Mouse (Mus musculus): Measurements from ENCODE around the gene Ackr4. TPM values are rescaled to one million over a fixed set of nuclear protein-coding genes. Genes with fewer than 3 reads are reported as not detected.

Gene Ackr4
- polyA plus RNA-seq, 1 experiment from 2014 or later: 1.1 TPM

GRCm38 (mm10) chr9:104101458-104101857 lies 25.3 kb downstream of the Ackr4 start:
- no peak for ATAC-seq
- Histone ChIP-seq H3K36me3 (ENCODE audit: control insufficient read depth, insufficient read depth, low read length) (no peaks in the 10 kb centered on the region), H3K27me3 (ENCODE audit: control insufficient read depth, insufficient read depth, low read depth, low read length) (no peaks in the 10 kb centered on the region), H3K4me3 (ENCODE audit: low read depth, low read length) (no peak overlapping the region), H3K9ac (ENCODE audit: low read depth, low read length) (no peak overlapping the region), H3K9me3 (replicated peaks; ENCODE audit: control insufficient read depth, low read length, poor library complexity, severe bottlenecking) (no peaks in the 10 kb centered on the region), H3K27ac (ENCODE audit: low read length) (no peak overlapping the region), H3K4me1 (ENCODE audit: control insufficient read depth, insufficient read depth, low read length) (no peaks in the 10 kb centered on the region; the same call in 1 of the 2 replicates), H3K4me2 (ENCODE audit: low read length) (no peak overlapping the region)
- 28% methylated on average over 3 of the region's 3 CpGs for WGBS

- no peaks in the 10 kb centered on the region for H3K9me3 ChIP-seq (replicated peaks; ENCODE audit: control insufficient read depth, low read length, poor library complexity, severe bottlenecking)
- no peaks in the 10 kb centered on the region for H3K27me3 ChIP-seq (ENCODE audit: control insufficient read depth, insufficient read depth, low read depth, low read length)
- H3K36me3 ChIP-seq (ENCODE audit: control insufficient read depth, insufficient read depth, low read length): no peaks in the 10 kb centered on the region
- H3K4me1 ChIP-seq (ENCODE audit: control insufficient read depth, insufficient read depth, low read length): no peaks in the 10 kb centered on the region; the same call in 1 of the 2 replicates
- no peak overlapping the region for H3K4me3 ChIP-seq (ENCODE audit: low read depth, low read length)
- H3K27ac ChIP-seq (ENCODE audit: low read length): no peak overlapping the region
- H3K9ac ChIP-seq (ENCODE audit: low read depth, low read length): no peak overlapping the region
- no peak overlapping the region for H3K4me2 ChIP-seq (ENCODE audit: low read length)
- no peak for ATAC-seq
- 49% methylated on average over 7 of the region's 7 CpGs for WGBS
Measured at GRCm38 (mm10) chr9:104100822-104101221, 25.9 kb downstream of the Ackr4 start.

- Histone ChIP-seq H3K9me3 (replicated peaks; ENCODE audit: control insufficient read depth, low read length, poor library complexity, severe bottlenecking) (no peaks in the 10 kb centered on the region), H3K27ac (ENCODE audit: low read length) (no peak overlapping the region), H3K4me1 (ENCODE audit: control insufficient read depth, insufficient read depth, low read length) (no peaks in the 10 kb centered on the region; the same call in 1 of the 2 replicates), H3K4me2 (ENCODE audit: low read length) (no peak overlapping the region), H3K9ac (ENCODE audit: low read depth, low read length) (no peak overlapping the region), H3K4me3 (ENCODE audit: low read depth, low read length) (no peak overlapping the region), H3K27me3 (ENCODE audit: control insufficient read depth, insufficient read depth, low read depth, low read length) (no peaks in the 10 kb centered on the region), H3K36me3 (ENCODE audit: control insufficient read depth, insufficient read depth, low read length) (no peaks in the 10 kb centered on the region)
- no peak for ATAC-seq
- whole genome bisulfite sequencing: 93% methylated on average over 11 of the region's 11 CpGs
Measured at GRCm38 (mm10) chr9:104099060-104099459, 27.7 kb downstream of the Ackr4 start.

- ATAC-seq: no peak
- Histone ChIP-seq H3K4me2 (ENCODE audit: low read length) (no peak overlapping the region), H3K4me3 (ENCODE audit: low read depth, low read length) (no peak overlapping the region), H3K27ac (ENCODE audit: low read length) (no peak overlapping the region), H3K9me3 (replicated peaks; ENCODE audit: control insufficient read depth, low read length, poor library complexity, severe bottlenecking) (no peaks in the 10 kb centered on the region), H3K9ac (ENCODE audit: low read depth, low read length) (no peak overlapping the region), H3K27me3 (ENCODE audit: control insufficient read depth, insufficient read depth, low read depth, low read length) (no peaks in the 10 kb centered on the region), H3K4me1 (ENCODE audit: control insufficient read depth, insufficient read depth, low read length) (no peaks in the 10 kb centered on the region; the same call in 1 of the 2 replicates), H3K36me3 (ENCODE audit: control insufficient read depth, insufficient read depth, low read length) (no peaks in the 10 kb centered on the region)
- 81% methylated on average over 5 of the region's 5 CpGs for WGBS
Measured at GRCm38 (mm10) chr9:104098256-104098655, 28.5 kb downstream of the Ackr4 start.

- 96% methylated on average over 5 of the region's 5 CpGs for WGBS
- no peak for ATAC-seq
- Histone ChIP-seq H3K4me2 (ENCODE audit: low read length) (no peak overlapping the region), H3K27me3 (ENCODE audit: control insufficient read depth, insufficient read depth, low read depth, low read length) (no peaks in the 10 kb centered on the region), H3K4me1 (ENCODE audit: control insufficient read depth, insufficient read depth, low read length) (no peaks in the 10 kb centered on the region), H3K36me3 (ENCODE audit: control insufficient read depth, insufficient read depth, low read length) (0 out of 2 replicates have a peak, but pooled peaks cover 3% of the 10 kb centered on the region), H3K27ac (ENCODE audit: low read length) (no peak overlapping the region), H3K9me3 (replicated peaks; ENCODE audit: control insufficient read depth, low read length, poor library complexity, severe bottlenecking) (no peaks in the 10 kb centered on the region), H3K4me3 (ENCODE audit: low read depth, low read length) (no peak overlapping the region), H3K9ac (ENCODE audit: low read depth, low read length) (no peak overlapping the region)
Measured at GRCm38 (mm10) chr9:104092945-104093344, 33.8 kb downstream of the Ackr4 start.

GRCm38 (mm10) chr9:104088555-104088954 lies 38.2 kb downstream of the Ackr4 start:
- no peaks in the 10 kb centered on the region for H3K4me1 ChIP-seq (ENCODE audit: control insufficient read depth, insufficient read depth, low read length)
- H3K9me3 ChIP-seq (replicated peaks; ENCODE audit: control insufficient read depth, low read length, poor library complexity, severe bottlenecking): no peaks in the 10 kb centered on the region
- no peak overlapping the region for H3K27ac ChIP-seq (ENCODE audit: low read length)
- H3K36me3 ChIP-seq (ENCODE audit: control insufficient read depth, insufficient read depth, low read length): peaks cover 3% of the 10 kb centered on the region; the same call in 1 of the 2 replicates
- 52% methylated on average over 8 of the region's 8 CpGs for WGBS
- H3K27me3 ChIP-seq (ENCODE audit: control insufficient read depth, insufficient read depth, low read depth, low read length): no peaks in the 10 kb centered on the region
- H3K9ac ChIP-seq (ENCODE audit: low read depth, low read length): no peak overlapping the region
- no peak for ATAC-seq
- H3K4me3 ChIP-seq (ENCODE audit: low read depth, low read length): no peak overlapping the region
- no peak overlapping the region for H3K4me2 ChIP-seq (ENCODE audit: low read length)

- Histone ChIP-seq H3K27ac (ENCODE audit: low read length) (no peak overlapping the region), H3K4me3 (ENCODE audit: low read depth, low read length) (no peak overlapping the region), H3K36me3 (ENCODE audit: control insufficient read depth, insufficient read depth, low read length) (peaks cover 3% of the 10 kb centered on the region; the same call in 1 of the 2 replicates), H3K27me3 (ENCODE audit: control insufficient read depth, insufficient read depth, low read depth, low read length) (no peaks in the 10 kb centered on the region), H3K4me1 (ENCODE audit: control insufficient read depth, insufficient read depth, low read length) (no peaks in the 10 kb centered on the region), H3K9ac (ENCODE audit: low read depth, low read length) (no peak overlapping the region), H3K4me2 (ENCODE audit: low read length) (no peak overlapping the region), H3K9me3 (replicated peaks; ENCODE audit: control insufficient read depth, low read length, poor library complexity, severe bottlenecking) (no peaks in the 10 kb centered on the region)
- 77% methylated on average over 4 of the region's 4 CpGs for WGBS
- no peak for ATAC-seq
Measured at GRCm38 (mm10) chr9:104085730-104086429, 40.9 kb downstream of the Ackr4 start.

- no peaks in the 10 kb centered on the region for H3K9me3 ChIP-seq (replicated peaks; ENCODE audit: control insufficient read depth, low read length, poor library complexity, severe bottlenecking)
- H3K4me2 ChIP-seq (ENCODE audit: low read length): no peak overlapping the region
- ATAC-seq: no peak
- H3K27me3 ChIP-seq (ENCODE audit: control insufficient read depth, insufficient read depth, low read depth, low read length): no peaks in the 10 kb centered on the region
- no peak overlapping the region for H3K27ac ChIP-seq (ENCODE audit: low read length)
- H3K9ac ChIP-seq (ENCODE audit: low read depth, low read length): no peak overlapping the region
- WGBS: 76% methylated on average over 3 of the region's 3 CpGs
- H3K4me3 ChIP-seq (ENCODE audit: low read depth, low read length): no peak overlapping the region
- no peaks in the 10 kb centered on the region for H3K4me1 ChIP-seq (ENCODE audit: control insufficient read depth, insufficient read depth, low read length)
- no peaks in the 10 kb centered on the region for H3K36me3 ChIP-seq (ENCODE audit: control insufficient read depth, insufficient read depth, low read length)
Measured at GRCm38 (mm10) chr9:104080038-104080437, 46.7 kb downstream of the Ackr4 start.

- 49% methylated on average over 5 of the region's 5 CpGs for WGBS
Measured at GRCm38 (mm10) chr9:104079379-104079778, 47.4 kb downstream of the Ackr4 start.

More at GRCm38 (mm10) chr9:104079379-104079778, 47.4 kb downstream of the Ackr4 start:
- no peaks in the 10 kb centered on the region for H3K4me1 ChIP-seq (ENCODE audit: control insufficient read depth, insufficient read depth, low read length)
- no peak overlapping the region for H3K4me2 ChIP-seq (ENCODE audit: low read length)
- no peak overlapping the region for H3K9ac ChIP-seq (ENCODE audit: low read depth, low read length)
- no peak overlapping the region for H3K27ac ChIP-seq (ENCODE audit: low read length)
- no peak overlapping the region for H3K4me3 ChIP-seq (ENCODE audit: low read depth, low read length)
- H3K36me3 ChIP-seq (ENCODE audit: control insufficient read depth, insufficient read depth, low read length): no peaks in the 10 kb centered on the region
- ATAC-seq: no peak
- H3K27me3 ChIP-seq (ENCODE audit: control insufficient read depth, insufficient read depth, low read depth, low read length): no peaks in the 10 kb centered on the region
- no peaks in the 10 kb centered on the region for H3K9me3 ChIP-seq (replicated peaks; ENCODE audit: control insufficient read depth, low read length, poor library complexity, severe bottlenecking)
